Mouse (Mus musculus): ENCODE measurements around the gene Igsf8.

DNA sequence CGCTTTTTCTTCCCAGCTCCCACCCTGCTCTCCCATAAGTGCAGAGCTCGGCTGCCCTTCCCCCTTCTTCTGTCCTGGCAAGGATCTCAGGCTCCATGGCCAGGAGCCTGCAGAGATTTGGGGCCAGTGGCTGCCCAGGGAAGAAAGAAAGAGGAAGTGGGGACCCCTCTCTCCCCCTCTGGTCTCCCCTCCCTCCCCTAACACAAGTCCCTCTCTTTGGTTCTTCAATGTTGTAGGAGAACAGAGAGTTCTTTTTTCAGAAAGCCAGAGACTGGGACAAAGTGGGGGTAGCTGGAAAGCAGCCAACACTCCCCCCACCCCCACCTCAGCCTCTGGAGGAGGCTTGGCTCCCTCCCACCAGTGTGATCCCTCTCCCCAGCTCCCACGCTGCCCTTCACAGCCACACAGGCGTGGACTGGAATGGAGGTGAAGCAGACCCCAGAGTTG is 34.3 kb downstream of the Igsf8 start:
- TF ChIP-seq GATA1 (IDR thresholded peaks at IDR 0.05; ENCODE audit: borderline replicate concordance, low read length) = no peak
- TF ChIP-seq CTCF (IDR thresholded peaks at IDR 0.05; ENCODE audit: low read depth, low read length) = no peak

All from G1E (cell line).